Mouse (Mus musculus) stomach, embryonic 16.5 days (tissue): ENCODE results near the gene Kat8. TPM values are rescaled to one million over a fixed set of nuclear protein-coding genes. Genes with fewer than 3 reads are reported as not detected.
"Not testable (repeated sequence)": the region's sequence is repeated elsewhere in the genome, so short reads cannot be mapped to it uniquely, and the experiment has no call there.

ENCODE experiments used
- ATAC-seq: fragments of 200-750 bp; cut with Nextera tagmentation; 2 replicates; pipeline ENCODE4 v1.8.0; 2017; ENCODE audit warnings: moderate number of reproducible peaks, moderate TSS enrichment; ENCODE audit not compliant: insufficient read depth, low FRiP score
- H3K27ac ChIP-seq: fragments of 300-500 bp; sonication (generic); 2 replicates; pipeline ENCODE4 v1.5.1; 2014; ENCODE audit warnings: low read length
- H3K27me3 ChIP-seq: fragments of 300-500 bp; sonication (generic); 2 replicates; pipeline ENCODE4 v1.6.1; 2014; ENCODE audit warnings: low read length, control low read depth, mixed read lengths; ENCODE audit not compliant: control insufficient read depth, insufficient read depth
- H3K36me3 ChIP-seq: fragments of 300-500 bp; sonication (generic); 2 replicates; pipeline ENCODE4 v1.6.1; 2014; ENCODE audit warnings: low read length; ENCODE audit not compliant: control insufficient read depth, insufficient read depth
- H3K4me1 ChIP-seq: fragments of 300-500 bp; sonication (generic); 2 replicates; pipeline ENCODE4 v1.6.1; 2014; ENCODE audit warnings: low read length, control low read depth, mixed read lengths; ENCODE audit not compliant: control insufficient read depth, insufficient read depth
- H3K4me2 ChIP-seq: fragments of 300-500 bp; sonication (generic); 2 replicates; pipeline ENCODE4 v1.6.1; 2014; ENCODE audit warnings: low read depth, low read length, mixed read lengths
- H3K4me3 ChIP-seq: fragments of 300-500 bp; sonication (generic); replicated peaks from 2 replicates; pipeline ENCODE4 v1.5.1; 2014; ENCODE audit warnings: mild to moderate bottlenecking, low read length
- H3K9ac ChIP-seq: fragments of 300-500 bp; sonication (generic); 2 replicates; pipeline ENCODE4 v1.6.1; 2014; ENCODE audit warnings: low read length
- H3K9me3 ChIP-seq: fragments of 300-500 bp; sonication (generic); replicated peaks from 2 replicates; pipeline ENCODE4 v1.6.1; 2016; ENCODE audit warnings: low read length, control low read depth; ENCODE audit not compliant: control insufficient read depth
- WGBS: fragments of 180-500 bp; shearing (Covaris S2); extraction: QIAGEN DNeasy Blood & Tissue Kit; methylation state at CpG from one replicate; pipeline ENCODE4 v1.1.7; 2014; 5-methylcytosine and 5-hydroxymethylcytosine counted together
- polyA plus RNA-seq: library from polyadenylated mRNA; unstranded; fragments of >200 nt; fragmentation: Nextera tagmentation; extraction: Ambion mirVana; gene quantifications from 2 replicates; pipeline ENCODE4 v1.2.1, GENCODE M21; 2015

Gene Kat8
- polyA plus RNA-seq, 1 experiment from 2014 or later, result 29.2 TPM

DNA sequence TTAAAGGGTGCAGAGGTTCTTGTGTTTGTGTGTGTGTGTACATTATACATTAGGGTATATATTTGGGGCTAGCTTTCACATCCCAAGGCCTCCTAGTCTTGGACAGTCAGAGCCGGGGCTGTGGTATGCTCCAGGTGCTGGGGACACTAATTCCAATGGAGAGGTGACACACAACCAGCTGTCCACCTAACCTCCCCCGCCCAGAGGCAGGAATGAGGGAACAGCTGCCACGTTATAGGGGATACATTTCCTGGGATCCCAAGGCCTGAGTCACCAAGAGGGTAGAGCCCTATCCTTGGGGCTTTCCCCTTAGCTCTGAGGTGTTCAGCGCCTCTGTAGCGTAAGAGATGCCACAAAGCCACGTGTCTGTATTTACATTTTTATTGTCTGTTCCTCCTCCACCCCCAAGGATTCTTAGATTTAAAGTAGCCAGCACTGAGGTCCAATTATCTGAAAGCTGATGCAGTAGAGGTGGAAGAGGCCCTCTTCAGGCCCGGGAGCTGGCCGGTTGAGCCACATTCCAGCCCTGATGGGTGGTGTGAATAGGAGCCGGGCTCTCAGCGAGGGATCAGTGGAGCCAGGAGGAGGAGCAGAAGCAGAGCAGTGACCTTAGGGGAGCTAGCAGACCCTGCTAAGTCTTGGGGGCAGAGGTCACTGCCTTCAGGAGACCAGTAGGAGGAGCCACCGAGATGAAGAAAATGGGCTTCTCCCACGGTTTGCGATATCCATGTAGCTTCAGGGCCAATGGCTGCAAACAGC lies 20.1 kb downstream of the Kat8 start:
- Histone ChIP-seq H3K36me3 (no peaks in the 10 kb centered on the region), H3K9ac (peak overlapping the region; percentile 55), H3K9me3 (no peaks in the 10 kb centered on the region), H3K27ac (peak overlapping the region; percentile 89), H3K4me1 (peaks cover 35% of the 10 kb centered on the region), H3K4me3 (no peak overlapping the region), H3K4me2 (peak overlapping the region; percentile 33), H3K27me3 (no peaks in the 10 kb centered on the region)
- 27% methylated on average over 13 of the region's 13 CpGs for WGBS
- ATAC-seq, result no peak

GRCm38 (mm10) chr7:127934075-127934474 lies 21.8 kb downstream of the Kat8 start:
- Histone ChIP-seq H3K27ac (0 out of 2 replicates have a peak overlapping the region, but pooled peaks have one; percentile 11), H3K36me3 (no peaks in the 10 kb centered on the region), H3K9me3 (no peaks in the 10 kb centered on the region), H3K4me3 (no peak overlapping the region), H3K27me3 (no peaks in the 10 kb centered on the region), H3K4me2 (no peak overlapping the region), H3K4me1 (peaks cover 35% of the 10 kb centered on the region), H3K9ac (peak overlapping the region; percentile 49)
- no peak for ATAC-seq
- 82% methylated on average over 5 of the region's 5 CpGs for WGBS

DNA sequence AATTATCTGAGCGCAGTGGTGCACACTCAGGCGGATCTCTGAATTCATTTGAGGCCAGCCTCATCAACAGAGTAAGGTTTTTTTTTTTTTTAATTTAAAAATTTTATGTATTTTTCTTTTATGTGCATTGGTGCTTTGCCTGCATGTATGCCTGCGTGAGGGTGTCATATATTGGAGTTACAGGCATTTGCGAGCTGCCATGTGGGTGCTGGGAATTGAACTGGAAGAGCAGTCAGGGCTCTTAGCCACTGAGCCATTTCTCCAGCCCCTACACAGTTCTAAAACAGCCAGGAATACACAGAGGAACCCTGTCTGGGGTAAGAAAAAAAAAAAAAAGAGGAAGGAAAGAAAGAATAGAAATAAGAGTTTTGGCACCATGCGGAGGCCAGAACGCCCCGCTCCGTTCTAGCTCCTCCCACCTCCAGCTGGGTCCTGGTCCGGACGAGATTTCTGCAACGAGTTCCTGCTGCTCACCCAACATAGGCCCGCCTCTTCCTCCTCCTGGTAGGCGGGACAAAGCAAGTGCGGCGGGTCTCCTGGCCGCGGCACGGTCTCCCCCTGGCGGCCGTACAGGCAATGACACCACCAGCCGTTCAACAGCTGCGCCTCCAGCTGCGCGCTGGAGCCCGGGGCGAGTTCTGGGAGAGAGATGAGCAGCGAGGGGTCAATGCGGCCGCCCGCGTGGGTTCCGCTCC lies 22.9 kb downstream of the Kat8 start:
- H3K4me2 ChIP-seq, result peak overlapping the region; percentile 69
- no peaks in the 10 kb centered on the region for H3K9me3 ChIP-seq
- peak overlapping the region; percentile 78 for H3K9ac ChIP-seq
- H3K36me3 ChIP-seq, result no peaks in the 10 kb centered on the region
- H3K27ac ChIP-seq, result peak overlapping the region; percentile 73
- no peaks in the 10 kb centered on the region for H3K27me3 ChIP-seq
- peaks cover 35% of the 10 kb centered on the region for H3K4me1 ChIP-seq
- peak overlapping the region; percentile 70 for H3K4me3 ChIP-seq
- peak; percentile 91 for ATAC-seq
- 6% methylated on average over 32 of the region's 32 CpGs for WGBS

- Histone ChIP-seq H3K9ac (peak overlapping the region; percentile 78), H3K4me2 (peak overlapping the region; percentile 69), H3K27me3 (no peaks in the 10 kb centered on the region), H3K4me3 (peak overlapping the region; percentile 70), H3K36me3 (no peaks in the 10 kb centered on the region), H3K4me1 (peaks cover 35% of the 10 kb centered on the region), H3K27ac (peak overlapping the region; percentile 73), H3K9me3 (no peaks in the 10 kb centered on the region)
- under 1% methylated on average over 38 of the region's 38 CpGs for WGBS
- peak; percentile 17; the same call in 1 of the 2 replicates for ATAC-seq
These were observed 23.4 kb downstream of the Kat8 start for GRCm38 (mm10) chr7:127935748-127936159.

DNA sequence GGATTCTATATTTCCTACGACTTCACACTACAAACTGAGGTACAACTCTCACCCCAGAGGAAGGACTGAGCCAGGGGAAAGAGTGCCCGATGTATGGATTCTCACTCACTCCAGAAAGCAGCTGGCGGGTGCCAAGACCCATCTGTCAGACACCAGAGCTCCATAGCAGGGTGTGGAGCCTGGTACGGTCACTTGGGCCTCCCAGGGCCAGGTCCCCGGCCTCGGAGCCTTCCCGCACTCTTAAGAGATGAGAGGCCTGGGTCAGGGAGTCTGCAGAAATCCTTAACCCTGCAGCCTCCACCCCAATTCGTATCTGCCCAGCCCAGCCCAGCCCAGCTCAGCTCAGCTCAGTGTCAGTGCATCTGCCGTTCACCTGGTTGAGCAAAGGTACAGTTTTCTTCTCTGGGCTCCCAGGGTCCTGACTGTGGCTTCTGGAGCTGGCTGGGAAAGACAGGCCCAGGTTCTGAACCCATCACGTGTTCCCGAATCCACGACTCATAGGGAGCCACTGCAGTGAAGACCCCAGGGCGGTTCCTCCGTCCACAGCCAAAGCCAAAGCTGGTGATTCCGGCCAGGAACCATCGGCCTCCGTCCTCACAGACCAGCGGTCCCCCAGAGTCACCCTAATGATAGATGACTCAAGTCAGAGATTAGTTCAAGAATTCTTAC lies 24.0 kb downstream of the Kat8 start:
- Histone ChIP-seq H3K27ac (peak overlapping the region; percentile 73; the same call in 1 of the 2 replicates), H3K4me2 (peak overlapping the region; percentile 69), H3K9ac (peak overlapping the region; percentile 78), H3K9me3 (no peaks in the 10 kb centered on the region), H3K36me3 (no peaks in the 10 kb centered on the region), H3K4me3 (peak overlapping the region; percentile 70), H3K27me3 (no peaks in the 10 kb centered on the region), H3K4me1 (peaks cover 31% of the 10 kb centered on the region)
- WGBS, result 54% methylated on average over 18 of the region's 18 CpGs
- ATAC-seq, result no peak

DNA sequence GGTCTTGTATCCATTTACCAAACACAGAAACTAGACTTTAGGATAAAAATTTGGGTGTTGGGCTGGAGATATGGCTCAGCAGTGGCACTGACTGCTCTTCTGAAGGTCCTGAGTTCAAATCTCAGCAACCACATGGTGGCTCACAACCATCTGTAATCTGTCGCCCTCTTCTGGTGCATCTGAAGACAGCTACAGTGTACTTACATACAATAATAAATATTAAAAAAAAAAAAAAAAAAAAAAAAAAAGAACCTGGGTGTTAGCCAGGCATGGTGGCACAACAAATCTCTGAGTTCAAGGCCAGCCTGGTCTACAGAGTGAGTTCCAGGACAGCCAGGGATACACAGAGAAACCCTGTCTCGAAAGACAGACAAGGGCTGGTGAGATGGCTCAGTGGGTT lies 29.8 kb downstream of the Kat8 start:
- H3K27ac ChIP-seq, H3K4me3 ChIP-seq, H3K27me3 ChIP-seq, H3K9me3 ChIP-seq, ATAC-seq, H3K4me2 ChIP-seq, H3K4me1 ChIP-seq, H3K9ac ChIP-seq, H3K36me3 ChIP-seq: not testable (repeated sequence)
- WGBS, result 40% methylated on average over 2 of the region's 2 CpGs

- Histone ChIP-seq H3K4me3 (0 out of 2 replicates have a peak overlapping the region, but pooled peaks have one; percentile 5), H3K27ac (no peak overlapping the region), H3K4me2 (no peak overlapping the region), H3K4me1 (no peaks in the 10 kb centered on the region), H3K9me3 (no peaks in the 10 kb centered on the region), H3K36me3 (no peaks in the 10 kb centered on the region), H3K9ac (no peak overlapping the region; the same call in 1 of the 2 replicates), H3K27me3 (peaks cover 7% of the 10 kb centered on the region)
- ATAC-seq, result peak; percentile 52
- 7% methylated on average over 23 of the region's 23 CpGs for WGBS
These were observed 32.3 kb downstream of the Kat8 start for GRCm38 (mm10) chr7:127944614-127945013.

DNA sequence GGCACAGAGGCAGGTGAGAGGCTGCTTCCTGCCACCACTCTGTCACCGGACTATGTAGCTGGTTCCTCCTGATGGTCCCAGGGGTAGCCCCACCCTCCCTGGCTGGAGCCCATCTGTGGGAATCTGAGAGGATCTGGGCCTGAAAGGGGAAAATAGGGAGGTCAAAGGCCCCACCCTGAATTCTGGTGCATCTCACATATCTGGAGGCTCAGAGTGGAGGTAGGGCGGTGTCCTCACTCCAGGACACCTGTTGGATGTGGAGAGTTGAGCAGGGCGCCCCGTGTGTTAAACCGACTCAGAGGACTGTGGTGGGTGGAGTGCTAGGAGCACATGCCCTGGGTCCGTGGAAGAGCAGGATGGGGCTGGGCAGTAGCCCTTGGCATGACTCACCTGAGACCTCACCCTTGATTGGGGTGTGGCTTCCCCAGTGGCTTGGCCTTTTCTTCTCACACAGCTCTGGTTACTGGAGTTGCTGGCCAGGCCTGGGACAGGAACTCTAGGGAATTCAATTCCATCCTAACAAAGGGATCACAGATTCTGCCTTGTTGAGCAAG lies 34.2 kb downstream of the Kat8 start, which contains the start of gene Prss36:
TSS of gene Prss36 (minus strand) at position 256 of the 554 bp plus-strand sequence.
- Histone ChIP-seq H3K4me1 (no peaks in the 10 kb centered on the region), H3K4me2 (no peak within 1 kb of the TSS), H3K36me3 (no peaks in the 10 kb centered on the region), H3K4me3 (no peak within 1 kb of the TSS), H3K27ac (peak within 1 kb of the TSS; percentile 3; the same call in 1 of the 2 replicates), H3K27me3 (peaks cover 7% of the 10 kb centered on the region), H3K9me3 (no peaks in the 10 kb centered on the region), H3K9ac (no peak within 1 kb of the TSS)
- 61% methylated on average over 6 of the region's 6 CpGs for WGBS
- peak; percentile 90 for ATAC-seq
